Mouse (Mus musculus) megakaryocyte progenitor cell, adult 5-6 weeks (primary cell): Measurements from ENCODE around the gene Gm20458. TPM values are rescaled to one million over a fixed set of nuclear protein-coding genes. Genes with fewer than 3 reads are reported as not detected.

Source experiments
- ATAC-seq: replicated peaks from 2 replicates; pipeline ENCODE4 v1.8.0; 2016; ENCODE audit warnings: mild to moderate bottlenecking, moderate TSS enrichment, inconsistent platforms; ENCODE audit not compliant: poor library complexity
- total RNA-seq, 2 experiments: library from RNA; stranded (forward) in 1 of 2; stranded (reverse) in 1 of 2; fragments of 157-497, 149-512 nt in 1 of 2; fragments of 200-1000 nt in 1 of 2; gene quantifications; 2 replicates each; pipeline versions ENCODE4 v1.2.3 to v1.2.4; 2015 to 2017

Gm20458 gene
- total RNA-seq (2015) (not detected in 2 replicates), total RNA-seq (2017) (not detected in 2 replicates)

GRCm38 (mm10) chr2:164460745-164461551 lies at the start of gene Gm20458:
TSS of gene Gm20458 (plus strand) at chr2:164460967.
- ATAC-seq = peak; percentile 92

DNA sequence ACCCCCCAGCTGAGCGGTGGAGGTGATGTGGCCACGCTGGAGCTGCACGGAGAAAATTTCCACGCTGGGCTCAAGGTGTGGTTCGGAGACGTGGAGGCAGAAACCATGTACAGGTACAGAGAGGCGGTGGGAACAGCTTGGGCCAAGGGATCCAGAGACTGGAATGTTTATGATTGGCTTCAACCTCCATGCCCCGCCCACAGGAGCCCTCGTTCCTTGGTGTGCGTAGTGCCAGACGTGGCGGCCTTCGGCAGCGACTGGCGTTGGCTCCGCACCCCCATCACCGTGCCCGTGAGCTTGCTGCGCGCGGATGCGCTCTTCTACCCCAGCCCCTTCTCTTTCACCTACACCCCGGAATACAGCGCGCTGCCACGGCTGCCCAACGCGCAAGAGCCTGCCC lies 46.6 kb upstream of the Gm20458 start:
- no peak for ATAC-seq

DNA sequence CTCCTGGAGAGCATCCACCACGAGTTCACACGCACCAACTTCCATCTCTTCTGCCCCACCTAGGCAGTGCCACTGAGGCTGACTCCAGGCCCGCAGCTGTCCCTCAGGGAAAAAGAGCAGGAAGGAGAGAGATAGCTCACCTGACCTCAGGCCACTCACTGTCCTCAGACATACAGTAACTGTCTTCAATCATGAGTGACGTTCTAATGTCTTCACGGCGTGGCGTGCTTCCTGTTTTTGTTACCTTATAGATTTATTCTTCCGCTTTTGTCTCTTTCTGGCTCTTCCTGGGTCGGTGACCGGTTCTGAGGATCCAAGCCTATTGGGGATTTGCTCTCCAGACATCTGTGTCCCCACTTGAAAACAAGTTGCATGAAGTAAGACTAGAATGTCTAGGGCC lies 46.2 kb upstream of the Gm20458 start:
- no peak for ATAC-seq

DNA sequence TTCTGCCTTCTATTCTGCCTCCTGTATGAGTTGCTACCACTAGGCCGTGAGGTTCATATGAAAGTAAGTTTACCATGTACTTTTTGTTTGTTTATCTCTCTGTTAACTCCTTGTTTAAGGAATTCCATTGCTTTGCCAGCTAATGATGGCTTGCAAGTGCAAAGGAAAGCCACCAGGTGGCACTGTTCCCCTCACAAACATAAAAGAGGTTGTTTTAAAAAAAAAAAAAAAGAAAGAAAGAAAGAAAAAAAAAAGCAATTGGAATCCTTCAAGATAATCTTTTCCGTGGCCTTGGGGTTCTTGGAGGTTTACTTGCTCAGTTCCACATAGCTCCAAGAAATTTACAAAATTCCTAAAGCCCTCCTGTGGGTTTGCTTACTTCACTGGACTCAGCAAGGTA lies 43.6 kb upstream of the Gm20458 start:
- 0 out of 2 replicates have a peak, but pooled peaks have one; percentile 44 for ATAC-seq

DNA sequence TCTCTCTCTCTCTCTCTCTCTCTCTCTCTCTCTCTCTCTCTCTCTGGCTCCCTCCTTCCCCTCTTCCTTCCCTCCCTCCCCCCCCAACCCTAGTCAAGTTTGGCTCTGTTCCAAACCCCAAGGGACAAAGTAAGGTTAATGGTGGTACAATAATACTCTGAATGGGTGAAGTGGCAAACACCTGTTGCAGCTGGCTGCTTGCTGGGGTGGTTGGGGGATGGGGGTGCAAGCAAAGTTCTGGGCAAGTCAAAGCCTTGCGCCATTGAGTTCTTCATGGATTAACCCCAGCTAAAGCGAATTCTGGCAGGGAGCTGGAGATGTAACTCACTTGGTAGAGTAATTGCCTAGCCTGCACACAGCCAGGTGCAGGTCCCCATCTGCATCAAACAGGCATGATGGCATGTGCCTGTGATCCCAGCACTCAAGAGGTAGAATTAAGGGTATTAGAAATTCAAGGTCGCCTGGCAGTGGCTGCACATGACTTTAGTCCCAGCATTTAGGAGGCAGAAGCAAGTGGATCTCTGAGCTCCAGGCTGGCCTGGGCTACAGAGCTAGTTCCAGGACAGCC lies 42.4 kb upstream of the Gm20458 start:
- ATAC-seq = no peak

DNA sequence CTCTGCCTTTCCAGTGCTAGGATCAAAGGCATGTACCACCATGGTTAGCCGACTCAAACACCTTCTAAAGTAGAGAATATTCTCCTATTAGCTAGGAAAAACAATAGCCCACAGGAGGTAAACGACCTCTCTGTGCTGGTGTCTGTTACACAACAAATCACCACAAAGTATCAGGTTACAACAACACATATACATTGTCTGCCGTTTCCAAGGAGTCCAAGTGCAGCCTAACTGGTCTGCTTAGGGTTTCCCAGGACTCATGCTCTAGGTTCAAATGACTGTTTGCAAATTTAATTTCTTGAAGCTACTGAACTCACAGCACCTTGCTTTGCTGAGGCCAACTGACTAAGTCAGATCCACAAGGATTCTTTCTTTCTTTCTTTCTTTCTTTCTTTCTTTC lies 41.3 kb upstream of the Gm20458 start:
- no peak for ATAC-seq

- no peak for ATAC-seq
These were observed 39.5 kb upstream of the Gm20458 start for GRCm38 (mm10) chr2:164421306-164421705.

- ATAC-seq = no peak
These were observed 38.8 kb upstream of the Gm20458 start for GRCm38 (mm10) chr2:164421979-164422378.

- ATAC-seq = no peak
These were observed 37.9 kb upstream of the Gm20458 start for GRCm38 (mm10) chr2:164422675-164423393.

DNA sequence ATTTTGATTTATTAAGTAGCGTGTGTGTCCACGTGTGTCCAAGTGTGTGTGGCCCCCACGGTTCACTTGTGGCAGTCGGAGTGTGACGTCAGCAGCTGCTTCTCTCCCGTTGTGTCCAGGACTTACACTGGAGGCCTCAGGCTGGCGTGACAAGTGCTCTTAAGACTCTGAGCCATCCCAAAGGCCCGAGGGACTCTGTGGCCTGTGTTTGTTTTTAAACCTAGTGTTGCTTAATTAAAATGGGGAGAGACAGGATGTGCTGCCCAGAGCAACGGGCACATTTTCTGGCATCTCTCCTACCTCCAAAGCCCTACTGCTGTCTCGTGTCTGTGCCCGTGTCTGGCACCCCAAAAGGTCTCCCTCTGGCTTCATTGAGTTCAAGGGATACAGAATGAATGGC lies 37.3 kb upstream of the Gm20458 start:
- no peak for ATAC-seq

- ATAC-seq = no peak
These were observed 36.4 kb upstream of the Gm20458 start for GRCm38 (mm10) chr2:164424406-164424805.

DNA sequence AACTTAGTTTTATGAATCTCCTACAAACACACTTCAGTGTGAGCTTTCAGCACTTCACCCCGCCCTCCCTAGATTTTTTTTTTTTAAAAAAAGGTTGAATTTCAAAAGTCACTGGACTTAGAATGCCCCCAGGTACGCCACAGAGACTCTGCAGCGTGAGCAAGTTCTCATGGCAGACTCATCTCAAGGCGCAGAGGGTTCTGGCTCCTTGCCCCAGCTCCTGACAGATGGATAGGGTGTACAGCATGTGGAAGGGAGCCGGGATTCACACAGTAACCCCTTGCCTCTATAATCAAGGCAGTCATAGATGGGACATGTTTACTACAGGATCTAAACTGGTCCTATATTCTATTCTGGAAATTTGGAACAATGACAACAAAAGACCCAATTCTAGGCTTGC lies 35.4 kb upstream of the Gm20458 start:
- ATAC-seq = no peak

GRCm38 (mm10) chr2:164426121-164426520 lies 34.6 kb upstream of the Gm20458 start:
- no peak for ATAC-seq

GRCm38 (mm10) chr2:164426952-164427351 lies 33.8 kb upstream of the Gm20458 start:
- no peak for ATAC-seq

DNA sequence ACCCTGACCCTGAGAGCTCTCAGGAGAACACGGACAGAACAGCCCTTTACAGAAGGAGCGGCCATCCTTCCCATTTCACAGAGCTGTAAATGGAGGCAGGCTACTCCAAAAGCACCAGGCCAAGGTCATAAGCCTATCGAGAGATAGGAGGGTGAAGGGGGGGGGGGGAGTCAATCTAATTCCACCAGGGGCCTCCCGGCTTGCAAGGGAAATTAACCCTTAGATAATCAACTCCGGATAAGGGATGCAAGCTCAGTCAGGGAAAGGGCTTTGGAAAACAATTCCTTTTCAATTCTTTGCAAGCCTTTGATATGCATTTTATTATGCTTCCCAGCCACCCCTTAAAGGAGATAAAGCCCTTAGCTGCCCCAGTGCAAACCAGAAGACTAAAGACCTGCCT lies 32.3 kb upstream of the Gm20458 start:
- no peak for ATAC-seq

DNA sequence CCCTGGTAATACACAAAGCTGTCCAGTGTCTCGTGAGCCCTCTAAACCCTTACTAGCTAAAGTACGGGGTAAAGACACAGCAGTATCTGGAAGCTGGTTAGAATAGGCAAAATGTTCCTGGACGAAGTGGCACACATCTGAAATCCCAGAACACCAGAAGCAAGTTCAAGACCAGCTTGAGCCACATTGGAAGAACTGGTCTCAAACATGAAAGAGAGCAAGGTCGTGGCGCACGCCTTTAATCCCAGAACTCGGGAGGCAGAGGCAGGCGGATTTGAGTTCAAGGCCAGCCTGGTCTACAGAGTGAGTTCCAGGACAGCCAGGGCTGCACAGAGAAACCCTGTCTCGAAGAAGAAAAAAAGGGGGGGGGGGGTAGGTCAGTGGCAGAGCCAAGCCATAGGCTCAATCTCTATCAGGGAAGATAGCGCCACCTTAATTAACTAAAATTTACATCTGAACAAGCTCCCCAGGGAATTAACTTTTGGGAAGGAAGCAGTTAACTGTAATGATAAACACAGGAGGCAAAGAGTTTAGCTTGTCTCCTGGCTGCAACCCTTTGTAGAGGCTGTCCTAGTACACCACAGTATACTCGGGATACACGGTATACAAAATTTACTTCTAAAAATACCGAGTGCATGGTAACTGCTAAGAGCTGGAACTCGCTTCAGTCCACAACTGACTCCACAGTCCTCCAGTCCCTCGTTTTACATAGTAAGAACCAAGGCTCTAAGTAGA lies 30.7 kb upstream of the Gm20458 start:
- no peak for ATAC-seq

DNA sequence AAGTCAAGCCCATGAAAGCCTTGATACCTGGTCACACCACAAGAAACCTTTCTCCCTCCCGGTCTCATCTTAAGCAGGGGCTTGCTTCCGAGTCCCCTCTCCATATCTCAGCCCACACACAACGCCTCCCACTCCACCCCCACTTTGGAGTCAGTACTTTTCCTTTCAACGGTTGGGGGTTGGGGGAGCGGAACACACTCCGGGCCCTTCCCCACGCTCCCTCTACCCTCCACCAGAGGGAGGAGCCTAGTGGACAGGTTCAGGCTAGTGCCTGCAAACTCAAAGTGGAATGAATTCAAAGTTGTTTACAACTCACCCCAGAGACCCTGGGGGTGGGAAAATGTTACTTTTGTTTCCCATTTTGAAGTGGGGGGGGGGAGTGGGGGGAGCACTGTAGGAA lies 30.1 kb upstream of the Gm20458 start:
- no peak for ATAC-seq

DNA sequence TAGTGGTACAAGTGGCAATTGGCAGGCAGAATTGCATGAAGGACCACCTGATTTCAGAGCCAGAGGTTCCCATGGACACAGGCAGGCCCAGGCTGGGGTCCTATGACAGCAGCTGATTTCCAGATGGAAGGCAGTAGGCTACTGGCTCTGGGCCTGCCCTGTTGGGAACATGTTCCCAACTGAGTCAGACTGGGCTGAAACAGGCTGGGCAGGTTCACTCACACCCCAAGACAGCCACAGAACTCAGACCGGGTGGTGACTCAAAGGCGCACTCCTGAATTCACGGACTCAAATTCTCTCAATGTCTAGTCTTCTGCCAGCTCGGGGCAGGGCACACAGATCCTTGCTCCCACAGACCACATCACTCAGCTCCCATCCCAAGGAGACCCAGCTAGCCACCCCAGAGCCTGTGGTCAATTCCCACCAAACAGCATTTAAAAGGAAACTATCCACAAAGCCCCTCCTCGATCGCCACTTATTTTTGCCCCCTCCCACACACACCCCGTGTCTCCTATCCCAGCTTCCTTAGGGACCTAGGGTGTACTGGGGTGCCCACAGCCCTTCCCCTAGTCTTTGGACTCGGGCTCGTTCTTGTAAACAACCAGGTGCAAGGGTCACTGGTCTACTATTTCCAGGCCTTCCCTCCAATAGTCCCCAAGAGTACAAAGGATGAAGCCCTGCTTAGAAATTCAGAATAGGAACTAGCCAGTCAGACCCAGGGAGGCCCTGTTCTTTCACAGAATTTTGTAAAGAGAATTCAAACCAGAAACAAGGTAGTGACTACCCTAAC lies 28.9 kb upstream of the Gm20458 start:
- no peak for ATAC-seq

- no peak for ATAC-seq
These were observed 28.1 kb upstream of the Gm20458 start for GRCm38 (mm10) chr2:164432541-164433191.
